Mouse (Mus musculus) cortical plate, adult 2 months (tissue): Measurements from ENCODE around the gene Dlgap3.

Experiments used
- CTCF ChIP-seq: fragments of 200-500 bp; IDR thresholded peaks from 2 replicates; pipeline ENCODE4 v1.5.1; 2011; ENCODE audit warnings: mild to moderate bottlenecking, control low read depth, low read length; ENCODE audit not compliant: insufficient read depth; ENCODE audit errors: extremely low read depth
- POLR2A ChIP-seq: fragments of 200-500 bp; IDR thresholded peaks from 2 replicates; pipeline ENCODE4 v1.6.1; 2011; ENCODE audit warnings: mild to moderate bottlenecking, low read length, control low read depth; ENCODE audit not compliant: insufficient read depth; ENCODE audit errors: extremely low read depth

DNA sequence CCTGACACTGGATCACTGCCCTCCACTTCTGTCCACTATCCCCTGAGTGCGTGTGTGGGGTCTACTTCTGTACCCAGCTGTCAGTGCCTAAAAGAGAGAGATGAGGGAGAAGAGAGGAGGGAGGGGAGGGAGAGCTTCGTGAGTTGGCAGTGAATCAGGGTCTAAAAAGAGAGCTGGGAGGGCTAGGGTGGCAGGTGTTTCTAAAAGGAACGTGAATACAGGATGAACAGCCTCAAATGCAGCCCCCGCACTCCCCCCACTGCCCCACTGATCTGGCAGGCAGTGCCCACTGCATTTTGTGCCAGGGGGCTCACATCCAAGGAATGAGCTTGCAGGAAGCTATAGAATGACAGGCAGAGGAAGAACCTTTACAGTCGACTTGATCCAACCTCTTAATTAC is 1.9 kb downstream of the Dlgap3 start:
- TF ChIP-seq POLR2A (0 out of 2 replicates have a peak, but pooled peaks have one; percentile 17), CTCF (no peak)
